Mouse (Mus musculus) embryo, embryonic 11.5 days (tissue): ENCODE measurements at regions not wholly inside any gene's neighbourhood (a gene's known extent, or its start where the extent isn't known, plus 50 kb on each side); places are given as distances from the start of the nearest gene placed in this dataset.

ENCODE experiments used
- DNase-seq: peaks from one replicate; pipeline ENCODE4 v3.0.0-alpha.2; 2012; ENCODE audit warnings: low read depth, low spot score

DNA sequence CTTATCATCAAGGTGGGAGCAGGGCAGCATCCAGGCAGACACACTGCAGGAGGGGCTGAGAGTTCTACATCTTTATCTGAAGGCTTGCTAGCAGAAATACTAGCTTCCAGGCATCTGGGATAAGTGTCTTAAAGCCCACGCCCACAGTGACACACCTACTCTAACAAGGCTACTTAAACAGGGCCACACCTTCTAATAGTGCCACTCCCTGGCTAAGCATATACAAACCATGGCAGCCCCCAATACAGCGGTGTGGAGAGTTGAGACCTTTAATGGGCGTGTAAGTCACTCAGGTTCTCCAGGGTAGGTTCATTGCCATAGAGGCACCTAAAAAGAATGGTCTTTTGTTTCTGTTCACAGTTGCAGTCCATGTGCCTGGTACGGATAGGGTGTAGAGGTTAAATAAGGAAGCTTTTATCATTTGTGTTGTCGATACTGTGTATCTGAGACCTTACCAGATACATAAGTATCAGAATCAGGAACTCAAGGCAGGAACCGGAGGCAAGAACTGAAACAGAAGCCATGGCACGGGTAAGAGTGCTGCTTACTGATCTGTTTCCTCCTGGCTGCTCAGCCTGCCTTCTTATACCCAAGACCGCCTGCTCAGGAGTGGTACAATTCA, 69.0 kb upstream of the Atrnl1 start:
- no peak for DNase-seq

DNA sequence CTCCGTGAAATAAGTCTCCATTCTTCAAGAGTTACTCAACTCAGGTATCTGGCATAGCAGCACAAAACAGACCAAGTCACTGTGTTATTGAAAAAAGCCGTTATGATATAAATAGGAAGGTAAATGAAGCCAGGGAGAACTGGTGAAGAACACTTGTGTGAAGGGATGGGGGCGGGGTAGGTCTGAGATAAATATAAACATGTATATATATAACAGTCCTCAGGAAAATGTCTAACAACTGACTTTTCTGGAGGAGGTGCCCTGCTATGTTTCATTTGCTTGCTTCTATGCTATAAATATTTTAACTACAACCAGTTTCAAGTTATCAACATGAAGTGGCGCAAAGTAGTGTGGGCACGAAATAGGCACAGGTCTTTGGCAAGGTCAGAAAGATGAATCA, 68.3 kb upstream of the Atrnl1 start:
- DNase-seq, result no peak

- DNase-seq, result peak; percentile 26
Observed at GRCm38 (mm10) chr19:57543681-57544214, 67.1 kb upstream of the Atrnl1 start.

- DNase-seq, result no peak
Observed at GRCm38 (mm10) chr19:57544229-57544879, 66.5 kb upstream of the Atrnl1 start.

GRCm38 (mm10) chr19:57545071-57545470, 65.8 kb upstream of the Atrnl1 start:
- no peak for DNase-seq

- DNase-seq, result no peak
Observed at GRCm38 (mm10) chr19:57546039-57546438, 64.8 kb upstream of the Atrnl1 start.

GRCm38 (mm10) chr19:57546519-57546918, 64.3 kb upstream of the Atrnl1 start:
- DNase-seq, result no peak

DNA sequence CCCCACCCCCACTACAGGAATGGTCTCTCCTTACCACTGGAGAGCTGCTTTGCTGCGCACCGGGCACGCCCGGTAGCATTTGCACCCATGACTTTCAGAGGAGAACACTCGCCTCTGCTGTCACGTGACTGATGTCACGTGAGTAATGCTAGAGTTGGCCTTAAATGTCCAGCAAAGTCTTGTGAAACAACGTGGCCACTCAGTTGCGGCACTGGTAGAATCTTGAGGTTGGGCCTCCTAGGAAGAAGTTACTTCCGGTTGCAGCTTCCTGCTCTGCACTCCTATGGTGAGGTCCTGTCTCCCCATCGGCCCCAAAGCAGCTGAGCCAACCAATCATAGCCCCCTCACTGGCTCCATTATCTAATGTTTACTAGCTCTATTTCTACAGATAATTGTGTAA, 62.7 kb upstream of the Atrnl1 start:
- no peak for DNase-seq

- no peak for DNase-seq
Observed at GRCm38 (mm10) chr19:57548661-57549060, 62.2 kb upstream of the Atrnl1 start.

DNA sequence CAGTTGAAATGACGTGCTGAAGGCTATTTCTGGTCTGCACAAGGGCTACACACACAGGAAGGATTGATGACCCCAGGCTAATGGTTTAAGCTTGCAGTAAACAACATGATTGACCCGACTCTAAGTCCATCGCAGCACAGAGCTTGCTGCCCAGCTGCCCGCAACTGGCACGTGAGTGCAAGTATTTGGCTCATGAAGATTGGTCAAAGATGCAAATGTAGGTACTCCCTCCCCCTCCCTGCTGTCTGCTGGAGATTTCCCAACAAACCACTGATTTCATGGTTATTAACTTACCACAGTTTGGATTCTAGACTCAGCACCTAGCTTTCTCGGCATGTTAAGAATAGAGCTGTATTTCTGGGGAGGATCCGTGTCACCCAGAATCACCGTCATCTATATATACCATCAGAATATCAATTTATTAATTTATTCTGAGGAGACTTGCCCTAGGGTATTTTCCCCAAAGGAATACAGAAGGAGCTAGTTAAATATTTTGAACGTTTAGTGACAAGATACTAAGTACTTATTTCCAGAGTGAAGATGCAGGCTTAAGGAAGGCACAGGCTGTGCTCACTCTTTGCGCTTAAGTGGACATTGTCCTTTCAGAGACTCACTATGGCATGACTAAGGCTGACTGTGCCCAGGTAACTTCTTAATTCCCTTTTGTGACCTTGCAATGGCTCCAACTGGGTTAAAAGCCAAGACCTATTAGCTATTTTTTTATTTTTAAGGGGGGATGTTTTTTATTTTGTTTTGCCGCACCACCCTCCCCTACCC, 57.7 kb upstream of the Atrnl1 start:
- no peak for DNase-seq

GRCm38 (mm10) chr19:57554086-57554485, 56.7 kb upstream of the Atrnl1 start:
- DNase-seq, result no peak

GRCm38 (mm10) chr19:57555313-57555712, 55.5 kb upstream of the Atrnl1 start:
- no peak for DNase-seq

- no peak for DNase-seq
Observed at GRCm38 (mm10) chr19:57558420-57558967, 52.3 kb upstream of the Atrnl1 start.

DNA sequence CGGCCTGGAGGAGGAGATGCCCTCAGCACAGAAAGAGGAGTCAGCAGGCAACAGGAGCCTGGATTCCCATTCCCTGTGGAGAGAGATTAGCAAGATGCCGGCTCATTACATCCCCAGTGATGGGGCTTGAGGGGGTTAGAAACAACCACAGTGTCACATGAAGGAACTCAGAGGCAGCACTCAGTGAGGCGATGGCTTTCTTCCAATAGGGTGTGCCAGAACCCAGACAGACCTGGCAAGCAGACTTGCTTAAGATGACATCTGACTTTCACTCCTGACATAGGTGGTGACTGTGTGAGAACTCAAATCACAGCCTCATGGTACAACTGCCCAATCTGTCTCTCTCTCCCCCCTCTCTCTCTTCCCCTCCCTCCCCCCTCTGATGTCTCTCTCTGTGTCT, 50.1 kb upstream of the Atrnl1 start:
- DNase-seq, result no peak
